Mouse (Mus musculus) kidney, adult 2 months (tissue): ENCODE data around the gene Thbs4.
"Not testable (repeated sequence)": the region's sequence is repeated elsewhere in the genome, so short reads cannot be mapped to it uniquely, and the experiment has no call there.

ENCODE experiments used
- CTCF ChIP-seq: fragments of 200-500 bp; conservative IDR thresholded peaks from 2 replicates; pipeline ENCODE4 v1.5.1; 2011; ENCODE audit warnings: low read depth, mild to moderate bottlenecking, control low read depth, low read length, moderate library complexity, mixed read lengths; ENCODE audit not compliant: insufficient read depth, insufficient read length
- POLR2A ChIP-seq: fragments of 200-500 bp; IDR thresholded peaks from one replicate; pipeline ENCODE4 v1.6.1; 2011; ENCODE audit warnings: low read depth, low read length, control low read depth

DNA sequence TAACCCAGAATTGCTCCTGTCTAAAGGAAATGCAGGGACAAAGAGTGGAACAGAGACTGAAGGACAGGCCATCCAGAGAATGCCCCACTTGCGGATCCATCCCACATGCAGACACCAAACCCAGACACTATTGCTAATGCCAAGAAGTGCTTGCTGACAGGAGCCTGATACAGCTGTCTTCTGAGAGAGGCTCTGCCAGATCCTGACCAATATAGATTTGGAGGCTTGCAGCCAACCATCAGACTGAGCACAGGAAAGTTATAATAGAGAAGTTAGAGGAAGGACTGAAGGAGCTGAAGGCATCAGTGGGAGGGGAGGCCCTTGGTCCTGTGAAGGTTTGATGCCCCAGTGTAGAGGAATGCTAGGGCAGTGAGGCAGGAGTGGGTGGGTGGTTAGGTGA lies 16.0 kb upstream of the Thbs4 start:
- TF ChIP-seq CTCF, POLR2A: not testable (repeated sequence)
